Mouse (Mus musculus): ENCODE data around the gene Rbm39.

Gene Rbm39

DNA sequence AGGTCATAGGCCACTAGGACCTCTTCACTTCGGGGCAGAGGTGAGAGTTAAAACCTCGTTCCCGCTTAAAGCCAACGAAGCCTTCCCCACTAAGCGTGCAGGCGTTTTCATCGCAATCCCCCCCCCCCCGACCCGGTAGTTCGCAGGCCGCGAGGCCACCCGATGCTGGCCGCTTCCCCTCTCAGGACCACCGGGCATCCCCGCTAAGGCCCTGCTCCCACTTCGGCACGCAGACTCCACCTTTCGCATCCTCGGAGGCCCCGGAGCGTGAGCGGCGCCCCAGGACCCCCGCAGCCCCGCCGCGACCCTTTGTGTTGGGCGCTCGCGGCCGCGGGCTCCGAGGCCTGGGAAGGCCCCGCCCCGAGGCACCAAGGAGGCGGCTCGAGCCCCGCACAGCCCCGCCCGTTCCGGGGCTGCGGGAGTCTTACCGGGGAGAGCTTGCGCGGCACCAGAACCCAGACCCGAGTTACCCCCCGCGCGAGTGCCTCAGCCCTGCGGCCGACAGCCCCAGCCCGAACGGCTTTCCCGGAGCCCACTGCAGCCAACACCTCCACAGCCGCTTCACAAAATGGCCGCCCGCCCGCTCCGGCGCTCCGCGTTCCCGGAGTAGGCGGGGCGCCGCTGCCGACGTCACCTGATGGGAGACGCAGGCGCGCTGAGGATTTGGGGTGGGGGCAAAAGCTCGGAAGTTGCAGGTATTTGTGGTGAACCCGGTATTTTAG lies 68.5 kb downstream of the Rbm39 start, which contains the start of the genes Cpne1 and Rbm12:
Cpne1 (minus strand) TSS at position 608 of the 722 bp plus-strand sequence.
Rbm12 (minus strand) TSS at position 621 of the 722 bp plus-strand sequence.
- peak; percentile 75 to 91 for DNase-seq (ENCODE audit: low spot score in 2 of 2)

DNA sequence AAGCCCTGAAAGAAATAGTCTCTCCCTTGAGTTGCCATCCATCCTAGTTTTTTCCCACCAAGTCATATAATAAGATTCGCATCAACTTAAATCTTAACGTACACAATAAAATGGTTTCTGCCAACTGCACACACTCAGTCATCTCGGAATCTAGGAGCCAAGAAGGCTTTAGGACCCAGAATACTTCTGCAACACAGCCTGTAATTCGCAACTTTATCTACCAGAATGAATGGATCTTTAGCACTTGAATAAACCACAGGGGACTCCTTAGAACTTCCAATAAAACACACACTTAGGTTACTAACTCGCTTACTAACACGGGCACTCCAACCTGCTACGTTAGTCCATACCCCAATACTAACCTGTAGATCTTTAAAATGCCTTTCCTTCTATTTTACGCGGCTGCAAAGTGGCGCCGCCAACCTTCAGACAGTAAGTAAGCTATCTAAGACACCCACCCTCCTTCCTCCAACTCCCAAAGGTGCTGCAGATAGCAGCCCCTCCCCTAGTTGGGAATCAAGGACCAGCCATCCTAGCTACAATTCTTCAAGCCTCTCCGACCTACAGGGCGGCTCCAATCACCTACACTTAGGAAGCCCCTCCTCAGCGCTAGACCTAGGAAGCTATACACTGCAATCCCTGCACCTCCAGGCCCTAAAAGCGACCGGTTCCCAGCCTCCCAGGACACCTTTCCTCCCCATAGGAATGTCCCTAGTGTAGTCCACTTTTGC lies 69.2 kb downstream of the Rbm39 start:
- no peak for DNase-seq (ENCODE audit: low spot score in 2 of 2)

All from frontal cortex, postnatal 10 days (tissue).